Mouse (Mus musculus): Measurements from ENCODE around the gene Actr2.

- TF ChIP-seq CTCF (IDR thresholded peaks at IDR 0.05; ENCODE audit: control insufficient read depth, insufficient read depth, insufficient read length) (no peak), CEBPB (IDR thresholded peaks at IDR 0.05; ENCODE audit: low read depth) (no peak), USF1 (IDR thresholded peaks at IDR 0.05; ENCODE audit: low read depth) (no peak), MAX (IDR thresholded peaks at IDR 0.05) (no peak), MYOG (IDR thresholded peaks at IDR 0.05; ENCODE audit: control insufficient read depth, extremely low read depth, insufficient read length) (no peak), MYOD1 (IDR thresholded peaks at IDR 0.05; ENCODE audit: control insufficient read depth, insufficient read length, low read depth) (no peak), FOSL1 (IDR thresholded peaks at IDR 0.05; ENCODE audit: insufficient read depth, low read length, poor library complexity, severe bottlenecking) (no peak)
These were observed 59.7 kb downstream of the Actr2 start for GRCm38 (mm10) chr11:20052814-20053536.
